Mouse (Mus musculus): ENCODE results near the gene Rabep2.

GRCm38 (mm10) chr7:126465246-126466030 lies 36.9 kb downstream of the Rabep2 start:
- TF ChIP-seq CTCF (IDR thresholded peaks at IDR 0.05; ENCODE audit: low read depth, low read length) (no peak), GATA1 (IDR thresholded peaks at IDR 0.05; ENCODE audit: borderline replicate concordance, low read length) (no peak), POLR2AphosphoS5 (IDR thresholded peaks at IDR 0.05; ENCODE audit: insufficient replicate concordance, low read depth, low read length) (no peak), TAL1 (conservative IDR thresholded peaks at IDR 0.05; ENCODE audit: low read depth, low read length) (no peak), GATA2 (IDR thresholded peaks at IDR 0.05; ENCODE audit: borderline replicate concordance, low read depth, low read length) (no peak)

All from G1E (cell line).